Mouse (Mus musculus) spleen, postnatal 4 days (tissue): ENCODE data around the gene Abca13.

Experiments
- DNase-seq, 2 experiments: peaks; one replicate each; pipeline ENCODE4 v3.0.0; 2022; ENCODE audit warnings: low spot score in 2 of 2

The Abca13 gene

DNA sequence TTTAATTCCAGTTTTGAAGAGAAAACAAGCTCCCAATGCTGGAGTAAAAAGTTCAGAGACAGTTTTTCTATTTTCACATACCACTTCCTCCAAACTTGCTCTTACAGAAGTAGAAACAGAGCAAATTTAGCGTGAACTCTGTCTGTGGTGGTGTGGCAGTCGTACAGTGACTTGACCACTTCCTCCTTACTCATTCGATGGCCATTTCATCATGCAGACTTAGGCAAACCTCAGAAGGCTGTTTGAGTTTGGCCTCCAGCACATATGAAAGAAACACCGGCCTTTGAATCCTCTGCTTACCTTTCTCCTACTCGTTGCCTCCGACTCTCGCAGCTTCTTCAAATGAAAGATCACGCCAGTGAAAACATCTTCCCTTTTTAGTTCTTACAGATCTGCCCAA is 340.0 kb downstream of the Abca13 start:
- peak in 1 of 2 experiments; percentile 13 for DNase-seq

GRCm38 (mm10) chr11:9533189-9533588 is 341.4 kb downstream of the Abca13 start:
- no peak for DNase-seq

DNA sequence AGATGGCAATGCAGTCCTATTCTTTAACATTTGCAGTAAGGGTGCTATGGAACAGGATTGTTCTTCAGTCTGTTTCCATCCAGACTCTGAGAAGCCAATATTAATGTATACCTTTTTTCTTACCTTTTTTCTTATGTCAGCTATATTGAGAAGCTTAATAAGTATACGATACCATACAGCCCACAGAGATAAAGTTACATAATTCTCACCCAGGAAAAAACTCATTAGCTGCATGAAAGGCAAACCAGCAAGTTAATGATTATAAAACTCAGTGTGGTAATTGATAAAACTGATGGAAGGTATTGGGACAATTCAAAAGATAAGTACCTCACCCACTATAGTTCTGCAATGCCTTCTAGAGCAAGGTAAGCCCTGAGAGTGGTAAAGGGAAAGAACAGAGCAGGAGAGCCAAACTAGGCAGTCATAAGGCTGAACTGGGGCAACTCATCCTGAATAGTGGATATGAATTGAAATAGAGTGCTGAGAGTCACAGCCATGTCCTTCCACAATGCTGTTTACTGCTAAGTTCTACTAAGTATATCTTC is 342.0 kb downstream of the Abca13 start:
- no peak for DNase-seq

GRCm38 (mm10) chr11:9536811-9537210 is 345.1 kb downstream of the Abca13 start:
- no peak for DNase-seq

DNA sequence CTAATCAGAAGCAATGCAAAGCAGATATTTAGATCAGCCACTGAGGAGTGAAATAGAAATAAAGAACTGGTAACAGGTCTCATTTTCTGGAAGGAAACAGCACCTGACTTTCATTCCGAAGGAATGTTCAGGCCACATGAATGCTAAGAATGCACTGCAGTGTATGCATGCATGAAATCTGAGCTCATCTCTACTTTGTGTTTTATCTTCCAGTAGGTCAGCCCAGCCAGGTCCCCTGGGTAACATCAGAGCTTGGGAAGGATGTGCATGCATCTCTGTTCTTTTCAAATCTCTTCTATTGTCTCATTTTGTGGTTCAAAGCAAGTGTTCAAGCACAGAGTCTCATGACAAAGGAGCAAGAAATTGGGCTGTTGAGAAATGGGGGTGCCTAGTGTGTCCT is 346.6 kb downstream of the Abca13 start:
- no peak for DNase-seq

DNA sequence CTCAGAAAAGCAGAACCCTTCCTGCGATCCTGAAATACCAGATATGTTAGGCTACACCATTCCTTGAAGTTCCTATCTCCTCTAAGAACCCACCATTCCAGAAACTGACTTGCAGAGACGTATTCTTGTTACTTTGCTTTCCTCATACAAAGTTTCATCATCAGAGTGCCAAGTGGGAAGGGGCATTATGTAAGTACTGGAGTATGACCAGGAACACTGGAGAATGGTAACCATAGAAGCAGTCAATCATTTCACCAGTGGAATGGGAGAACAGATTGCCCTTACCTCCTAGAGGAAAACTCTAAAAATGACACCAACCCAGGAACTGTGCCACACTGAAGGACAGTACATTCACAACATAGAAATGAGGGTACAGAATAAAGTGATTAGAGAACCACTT is 368.3 kb downstream of the Abca13 start:
- no peak for DNase-seq

- DNase-seq, result no peak
Measured at GRCm38 (mm10) chr11:9568302-9568701, 376.6 kb downstream of the Abca13 start.

- peak in 1 of 2 experiments; percentile 25 for DNase-seq
Measured at GRCm38 (mm10) chr11:9570319-9570718, 378.6 kb downstream of the Abca13 start.

GRCm38 (mm10) chr11:9574894-9575293 is 383.2 kb downstream of the Abca13 start:
- DNase-seq, result no peak

- DNase-seq, result no peak
Measured at GRCm38 (mm10) chr11:9591757-9592316, 400.1 kb downstream of the Abca13 start.

DNA sequence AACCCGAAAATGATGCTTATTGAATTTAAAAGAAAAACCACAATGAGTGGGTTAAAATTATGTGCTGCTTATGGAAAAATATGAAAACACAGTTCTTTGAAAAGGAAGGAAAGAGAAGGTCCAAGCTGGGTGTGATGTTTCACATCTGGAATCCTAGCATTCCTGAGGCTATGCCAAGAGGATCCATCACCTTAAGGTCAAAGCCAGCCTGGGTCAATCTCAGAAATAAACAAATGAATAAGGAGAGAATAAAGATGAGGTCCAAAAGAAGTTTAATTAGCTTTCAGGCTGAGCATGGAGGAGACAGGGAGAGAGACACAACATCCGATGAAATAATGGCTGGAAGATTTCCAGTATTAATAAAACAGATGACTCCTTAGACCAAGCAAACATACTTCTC is 405.6 kb downstream of the Abca13 start:
- DNase-seq, result no peak

DNA sequence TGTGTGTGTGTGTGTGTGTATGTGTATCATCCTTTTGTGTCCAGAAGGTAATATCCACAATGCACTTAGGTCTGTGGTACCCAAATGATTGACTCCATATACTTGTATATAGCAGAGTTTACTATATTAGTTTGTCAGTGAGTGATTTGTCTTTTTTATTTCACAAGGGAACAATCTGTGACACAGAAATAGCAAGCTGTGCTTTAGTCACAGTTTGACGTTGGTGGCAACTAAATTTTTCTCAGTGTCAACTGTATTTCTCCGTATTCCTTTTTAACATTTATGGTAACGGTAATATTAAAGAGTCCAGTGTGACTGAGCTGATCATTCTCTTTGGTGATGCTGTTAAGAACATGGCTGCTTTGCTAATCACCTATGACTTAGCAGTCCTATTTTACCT is 409.4 kb downstream of the Abca13 start:
- no peak for DNase-seq

DNA sequence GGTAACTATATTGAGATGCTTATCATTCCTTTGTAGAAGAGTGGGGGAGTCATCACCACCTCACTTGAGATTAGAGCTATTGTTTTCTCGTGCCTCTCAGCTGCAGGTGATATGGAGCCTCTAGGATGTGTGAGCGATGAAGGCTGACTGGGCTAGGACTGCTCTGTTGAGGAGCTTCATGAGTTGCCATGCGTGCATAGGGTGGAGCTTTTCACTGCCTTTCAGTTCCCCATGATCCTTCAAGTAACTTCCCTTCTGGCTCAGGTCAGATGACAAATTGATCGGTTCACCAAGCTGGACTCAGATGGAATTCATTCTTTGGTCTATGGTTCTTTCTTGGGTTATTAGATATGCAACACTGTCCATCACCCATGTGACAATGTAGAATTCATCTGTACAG is 410.4 kb downstream of the Abca13 start:
- no peak for DNase-seq

- no peak for DNase-seq
Measured at GRCm38 (mm10) chr11:9608249-9608648, 416.5 kb downstream of the Abca13 start.

- no peak for DNase-seq
Measured at GRCm38 (mm10) chr11:9609075-9609474, 417.3 kb downstream of the Abca13 start.

DNA sequence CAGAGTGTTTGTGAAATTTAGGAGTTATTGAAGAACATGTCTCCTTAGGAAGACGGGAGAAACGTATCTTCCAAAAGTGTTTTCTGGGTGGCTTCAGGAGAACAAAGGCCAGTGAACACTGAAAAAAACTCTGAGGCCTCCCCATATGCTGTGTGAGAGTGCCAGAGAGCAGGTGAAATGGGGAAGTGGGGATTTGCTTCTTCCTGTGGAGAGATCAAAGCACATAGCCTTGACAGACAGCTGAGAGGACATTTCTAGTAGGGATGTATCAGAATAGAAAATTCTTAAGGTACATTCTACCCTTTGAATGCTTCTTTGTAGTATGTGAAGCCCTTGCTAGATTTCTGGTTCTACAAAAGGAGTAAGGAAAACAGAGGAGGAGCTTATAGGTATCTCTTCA is 424.4 kb downstream of the Abca13 start:
- DNase-seq, result no peak

DNA sequence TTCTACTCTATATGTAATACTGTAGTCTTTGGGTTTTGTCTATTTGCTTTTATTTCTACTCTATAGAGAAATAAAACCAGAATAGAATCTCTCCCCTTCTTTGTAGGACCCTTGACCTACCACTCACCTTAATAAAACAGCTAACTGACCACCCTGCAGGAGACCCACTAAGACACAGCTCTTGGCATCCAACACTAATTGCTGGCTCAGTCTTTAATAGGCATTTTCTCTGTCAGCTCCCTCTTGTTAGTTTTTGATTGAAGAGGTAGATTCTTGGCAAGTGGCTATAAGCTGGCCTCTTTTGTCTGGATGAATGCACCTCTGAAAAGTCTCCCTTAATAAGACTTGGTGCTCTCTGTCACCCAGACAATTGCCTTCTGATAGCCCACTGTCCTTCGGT is 424.9 kb downstream of the Abca13 start:
- DNase-seq, result no peak

DNA sequence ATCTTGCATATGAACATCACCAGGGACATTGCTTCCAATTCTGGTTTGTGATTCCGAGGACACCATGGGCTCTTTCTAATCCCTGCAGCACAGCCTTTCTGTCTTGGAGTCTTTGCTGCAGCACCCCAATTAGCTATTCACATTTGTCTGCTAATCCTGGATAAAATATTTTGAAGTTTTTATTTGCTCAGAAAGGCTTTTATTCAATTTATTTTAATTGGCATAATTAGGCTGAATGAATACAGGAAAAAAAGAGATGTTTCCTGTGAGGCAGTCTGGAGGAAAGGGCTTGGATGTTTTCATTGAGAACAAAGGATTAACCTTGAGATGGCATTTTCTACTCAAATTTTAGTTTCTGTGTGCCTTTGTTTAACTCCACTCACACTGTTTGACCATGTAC is 428.2 kb downstream of the Abca13 start:
- no peak for DNase-seq

DNA sequence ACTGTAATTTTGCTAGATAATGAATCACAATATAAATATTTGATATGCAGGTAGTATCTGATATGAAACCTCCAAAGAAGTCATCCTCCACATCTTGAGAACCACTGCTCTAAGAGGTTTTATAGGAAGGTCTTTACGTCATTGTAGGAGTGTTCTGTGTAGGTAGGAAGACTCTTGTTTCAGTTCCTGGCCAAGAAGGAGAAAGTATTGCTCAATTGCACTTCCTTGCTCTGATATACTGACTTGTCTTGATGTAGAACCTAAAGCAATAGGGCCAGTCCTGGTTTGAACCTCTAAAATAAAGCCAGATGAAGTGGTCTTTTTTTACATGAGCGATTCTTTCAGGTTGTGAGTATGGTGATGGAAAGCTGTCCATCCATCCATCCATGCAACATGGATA is 431.1 kb downstream of the Abca13 start:
- DNase-seq, result no peak

GRCm38 (mm10) chr11:9624753-9625152 is 433.0 kb downstream of the Abca13 start:
- DNase-seq, result no peak

- DNase-seq, result no peak
Measured at GRCm38 (mm10) chr11:9625812-9626211, 434.1 kb downstream of the Abca13 start.

- DNase-seq, result no peak
Measured at GRCm38 (mm10) chr11:9647272-9647671, 455.5 kb downstream of the Abca13 start.

DNA sequence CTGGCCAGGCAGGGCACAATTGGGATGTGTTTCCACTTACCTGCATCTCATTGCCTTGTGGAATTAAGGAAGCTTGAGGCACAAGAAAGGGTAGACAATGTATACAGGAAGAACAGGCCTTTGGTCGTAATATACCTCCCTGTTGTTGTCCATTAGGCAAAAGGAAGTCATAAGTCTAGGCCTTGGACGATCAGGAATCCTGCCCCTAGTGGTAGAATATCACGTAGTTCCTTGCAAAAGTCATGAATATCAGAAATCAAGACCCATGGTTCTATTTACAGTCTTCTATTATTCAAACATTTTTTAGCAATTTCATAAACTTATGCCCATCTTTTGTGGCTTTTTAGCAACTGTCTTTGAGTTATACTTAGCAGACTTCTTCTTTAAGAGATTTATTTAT is 456.2 kb downstream of the Abca13 start:
- no peak for DNase-seq

DNA sequence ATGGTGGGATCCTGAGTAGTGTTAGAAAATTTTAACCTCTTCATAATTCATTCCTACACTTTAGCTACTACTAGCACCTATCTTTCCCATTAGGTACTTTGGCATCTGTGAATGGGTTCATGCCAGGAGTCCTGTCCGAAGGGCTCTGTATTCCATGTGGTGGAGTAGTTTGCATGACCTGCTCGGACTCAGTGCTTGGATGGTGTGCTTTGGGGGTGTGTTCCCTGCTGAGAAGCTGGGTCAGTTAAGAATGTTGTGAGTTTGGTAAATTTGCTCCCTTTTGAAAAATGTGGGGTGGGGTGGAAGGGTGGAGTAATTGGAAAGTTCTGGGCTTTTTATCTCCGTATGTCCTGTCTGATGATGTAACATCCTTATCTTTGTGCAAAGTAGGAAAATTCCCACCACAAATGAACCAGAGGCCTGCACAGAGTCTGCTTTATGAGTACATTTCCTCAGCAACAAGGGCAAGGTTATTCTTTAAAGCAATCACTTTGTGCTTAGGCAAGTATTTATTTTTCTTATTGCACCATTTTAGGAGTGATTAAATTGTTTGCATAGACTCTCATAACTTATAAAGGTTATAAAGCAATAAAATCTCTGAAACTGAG is 475.0 kb downstream of the Abca13 start:
- DNase-seq, result no peak
